Mouse (Mus musculus): Measurements from ENCODE around the gene Lpp.

Lpp gene

DNA sequence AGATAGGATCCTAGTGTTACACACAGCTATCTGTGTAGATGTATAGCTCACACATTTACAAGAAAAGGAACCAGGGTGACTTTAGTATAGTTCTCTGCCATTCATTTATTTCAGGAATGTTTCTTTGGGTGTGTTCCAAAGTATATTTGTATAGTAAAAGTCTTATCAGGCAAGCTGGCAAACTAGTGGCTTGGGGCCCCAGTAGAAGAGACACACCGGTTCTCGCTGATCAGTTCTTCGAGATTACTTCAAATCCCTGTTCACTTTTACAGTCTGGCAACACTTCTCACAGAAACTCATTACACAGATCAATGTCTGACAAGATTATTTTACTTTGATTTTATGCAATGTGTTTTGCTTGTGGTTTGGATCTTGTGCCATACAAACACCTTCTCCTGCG lies 408.0 kb downstream of the Lpp start:
- DNase-seq (ENCODE audit: low spot score in 2 of 2): no peak

GRCm38 (mm10) chr16:24801780-24802179 lies 408.5 kb downstream of the Lpp start:
- DNase-seq (ENCODE audit: low spot score in 2 of 2): no peak

GRCm38 (mm10) chr16:24806093-24806492 lies 412.8 kb downstream of the Lpp start:
- no peak for DNase-seq (ENCODE audit: low spot score in 2 of 2)

GRCm38 (mm10) chr16:24807565-24807964 lies 414.3 kb downstream of the Lpp start:
- no peak for DNase-seq (ENCODE audit: low spot score in 2 of 2)

DNA sequence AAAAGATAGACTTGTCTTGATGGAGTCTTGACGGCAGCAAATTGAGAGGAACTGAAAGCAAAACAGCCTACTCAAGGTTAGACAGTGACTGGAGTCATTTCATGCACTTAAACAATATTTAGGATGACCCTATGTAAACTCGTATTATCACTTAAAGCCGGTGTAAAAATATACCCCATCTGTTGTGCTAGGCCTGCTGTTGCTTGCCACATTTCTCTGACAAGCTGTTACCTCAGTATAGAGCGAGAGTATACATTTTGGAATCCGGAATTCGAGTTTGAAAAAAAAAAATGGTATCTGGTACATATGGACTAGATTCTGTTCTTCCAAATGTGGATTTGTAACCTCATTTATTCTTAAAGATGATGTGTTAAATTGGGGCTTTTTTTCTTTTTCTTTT lies 416.5 kb downstream of the Lpp start:
- no peak for DNase-seq (ENCODE audit: low spot score in 2 of 2)

DNA sequence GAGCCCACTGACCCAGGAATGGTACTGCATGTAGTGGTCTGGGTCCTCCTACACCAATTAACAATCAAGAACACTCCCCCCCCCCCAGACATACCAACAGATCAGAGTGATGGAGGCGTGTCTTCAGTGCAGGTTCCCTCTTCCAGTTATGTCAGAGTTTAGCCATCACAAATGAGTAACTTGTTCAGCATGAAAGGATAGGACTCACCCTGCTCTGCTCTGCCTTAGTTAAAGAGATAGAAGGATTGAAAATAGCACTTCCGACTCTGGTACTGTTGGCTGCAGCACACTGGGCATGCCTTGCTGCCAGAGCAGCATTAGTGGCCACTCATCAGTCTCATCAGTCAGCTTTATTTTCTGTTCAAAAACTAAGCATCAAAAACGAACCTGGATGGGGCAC lies 423.3 kb downstream of the Lpp start:
- no peak for DNase-seq (ENCODE audit: low spot score in 2 of 2)

- DNase-seq (ENCODE audit: low spot score in 2 of 2): no peak
Measured at GRCm38 (mm10) chr16:24817381-24817780, 424.1 kb downstream of the Lpp start.

- no peak for DNase-seq (ENCODE audit: low spot score in 2 of 2)
Measured at GRCm38 (mm10) chr16:24819127-24819526, 425.8 kb downstream of the Lpp start.

- no peak for DNase-seq (ENCODE audit: low spot score in 2 of 2)
Measured at GRCm38 (mm10) chr16:24822182-24822875, 429.0 kb downstream of the Lpp start.

DNA sequence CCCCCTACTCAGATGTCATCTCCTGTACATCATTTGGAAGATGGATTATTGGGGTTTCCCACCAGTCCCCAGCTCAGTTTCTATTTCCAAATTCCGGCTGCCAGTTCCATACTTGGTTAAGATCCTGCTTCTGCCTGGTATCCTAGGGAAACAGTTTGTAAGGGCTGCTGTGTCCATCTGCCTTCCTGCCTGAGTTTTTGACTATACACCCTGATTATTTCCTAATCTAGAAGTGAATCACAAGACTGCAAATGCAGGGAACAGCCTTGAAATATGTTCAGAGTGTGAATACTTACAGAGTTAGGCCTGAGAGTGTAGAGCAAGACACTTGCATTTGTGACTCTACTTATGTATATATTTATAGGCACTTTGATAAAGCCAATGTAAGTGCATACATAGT lies 429.6 kb downstream of the Lpp start:
- DNase-seq (ENCODE audit: low spot score in 2 of 2): no peak

DNA sequence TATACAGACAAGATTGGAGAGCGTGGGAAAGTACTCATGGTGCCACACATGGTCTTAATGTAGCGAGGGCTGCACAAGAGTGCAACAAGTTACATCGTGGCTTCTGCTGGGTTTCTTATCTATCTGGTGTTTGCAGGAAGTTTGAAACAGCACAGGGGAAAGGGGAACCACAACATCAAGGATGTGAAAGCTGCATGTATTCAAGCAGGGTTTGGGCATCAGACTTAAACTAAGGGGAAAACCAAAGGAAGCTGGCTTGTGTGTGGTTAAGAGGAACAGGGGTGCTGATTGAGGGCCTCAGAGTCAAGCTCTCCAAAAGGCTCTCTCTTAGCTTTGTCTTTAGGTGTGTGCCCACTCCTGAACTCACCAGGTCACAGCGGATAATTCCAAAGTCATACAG lies 433.1 kb downstream of the Lpp start:
- DNase-seq (ENCODE audit: low spot score in 2 of 2): no peak

DNA sequence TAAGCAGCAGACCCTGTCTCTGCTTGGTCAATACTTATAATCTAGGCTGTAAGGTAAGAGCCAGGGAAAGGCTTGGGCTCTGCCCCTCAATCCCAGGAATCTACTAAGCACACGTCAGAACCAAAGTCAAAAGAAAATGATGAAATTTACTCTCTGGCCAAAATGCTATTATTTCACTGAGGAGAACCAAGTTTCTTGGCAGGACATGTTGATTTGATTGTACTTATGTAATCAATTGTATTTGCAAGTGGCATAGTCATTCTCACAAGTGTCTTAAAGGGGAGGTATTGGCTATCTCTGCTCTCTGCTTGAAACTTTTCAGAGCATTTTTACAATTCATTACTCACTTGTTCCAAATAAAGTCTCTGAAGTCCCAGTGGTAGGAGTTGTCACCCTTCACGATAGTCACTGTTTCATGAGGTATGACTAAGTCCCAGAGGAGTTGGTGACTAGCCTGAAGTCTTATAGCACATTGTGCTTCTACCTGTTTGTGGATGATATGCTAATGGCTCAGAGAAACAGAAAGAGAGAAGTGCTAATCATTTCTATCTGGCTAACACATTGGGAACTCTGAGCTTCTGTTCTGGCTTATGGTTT lies 435.0 kb downstream of the Lpp start:
- no peak for DNase-seq (ENCODE audit: low spot score in 2 of 2)

GRCm38 (mm10) chr16:24829860-24830259 lies 436.6 kb downstream of the Lpp start:
- DNase-seq (ENCODE audit: low spot score in 2 of 2): no peak

- no peak for DNase-seq (ENCODE audit: low spot score in 2 of 2)
Measured at GRCm38 (mm10) chr16:24830939-24831338, 437.6 kb downstream of the Lpp start.

DNA sequence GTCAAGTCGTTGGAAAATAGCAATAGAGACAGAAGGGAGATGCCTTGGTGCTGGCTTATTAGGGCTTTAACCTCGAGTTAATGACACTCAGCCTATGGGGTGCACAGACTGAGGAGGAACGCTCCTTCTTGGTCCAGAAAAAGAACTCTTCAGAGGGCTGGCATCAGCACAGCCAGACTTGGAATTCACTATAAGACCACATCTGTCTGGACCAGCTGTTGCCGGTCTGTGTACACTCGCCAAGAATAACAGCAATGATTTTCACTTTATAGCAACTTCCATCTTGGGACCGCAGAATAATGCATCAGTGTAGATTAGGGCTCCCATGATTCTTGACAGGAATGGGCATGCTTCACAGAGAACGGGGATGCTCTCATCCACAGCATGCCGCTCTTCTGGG lies 439.9 kb downstream of the Lpp start:
- DNase-seq (ENCODE audit: low spot score in 2 of 2): no peak

GRCm38 (mm10) chr16:24834536-24834935 lies 441.2 kb downstream of the Lpp start:
- DNase-seq (ENCODE audit: low spot score in 2 of 2): no peak

- no peak for DNase-seq (ENCODE audit: low spot score in 2 of 2)
Measured at GRCm38 (mm10) chr16:24836550-24836949, 443.2 kb downstream of the Lpp start.

GRCm38 (mm10) chr16:24839018-24839417 lies 445.7 kb downstream of the Lpp start:
- DNase-seq (ENCODE audit: low spot score in 2 of 2): no peak

DNA sequence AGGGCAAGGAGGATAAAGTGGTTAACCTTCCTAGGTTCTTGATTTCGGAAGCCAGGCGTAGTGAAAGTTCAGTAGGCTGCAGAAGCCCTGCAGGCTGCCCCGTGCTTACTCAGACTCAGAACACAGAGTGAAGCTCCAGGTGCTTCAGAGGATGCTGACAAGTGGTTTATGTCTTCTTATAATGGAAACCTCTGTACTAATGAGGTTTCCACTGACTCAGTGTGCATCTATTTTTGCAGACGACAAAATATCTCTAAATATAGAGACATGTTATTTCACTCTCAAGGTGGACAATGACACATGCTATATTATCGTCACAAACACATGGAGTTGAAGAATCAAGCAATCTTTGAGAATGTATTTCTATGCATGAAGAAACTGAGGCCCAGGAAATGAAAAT lies 446.8 kb downstream of the Lpp start:
- no peak for DNase-seq (ENCODE audit: low spot score in 2 of 2)

GRCm38 (mm10) chr16:24846141-24846540 lies 452.8 kb downstream of the Lpp start:
- DNase-seq (ENCODE audit: low spot score in 2 of 2): no peak

DNA sequence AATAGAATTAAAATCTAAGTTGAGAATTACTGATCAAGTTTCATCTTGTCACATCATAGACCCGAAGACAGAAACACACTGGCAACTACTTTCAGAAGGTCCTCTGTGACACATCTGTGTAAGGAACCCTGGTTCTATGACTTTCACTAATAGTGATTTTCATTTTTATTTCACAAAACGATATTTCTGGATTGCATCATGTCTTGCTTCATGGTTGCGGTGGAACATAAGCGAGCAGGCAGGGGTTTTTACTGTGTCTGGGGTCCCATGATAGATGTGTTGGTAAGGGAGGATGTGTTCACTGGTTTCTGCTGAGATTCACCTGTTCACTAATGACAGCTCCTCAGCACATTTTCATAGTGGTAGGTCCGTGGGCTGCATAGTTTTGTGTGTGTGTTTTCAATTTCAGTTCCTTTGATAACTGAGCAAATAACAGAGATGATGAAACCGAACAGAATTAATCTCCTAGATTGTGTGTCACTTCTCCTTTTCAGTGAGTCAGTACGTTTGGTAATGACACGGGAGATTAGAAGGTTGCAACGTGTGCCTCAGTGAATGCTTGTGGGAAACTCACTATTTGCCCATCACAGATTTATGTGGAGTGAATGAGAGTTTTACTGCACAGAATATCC lies 466.3 kb downstream of the Lpp start:
- no peak for DNase-seq (ENCODE audit: low spot score in 2 of 2)

- no peak for DNase-seq (ENCODE audit: low spot score in 2 of 2)
Measured at GRCm38 (mm10) chr16:24860445-24860844, 467.1 kb downstream of the Lpp start.

GRCm38 (mm10) chr16:24861374-24861773 lies 468.1 kb downstream of the Lpp start:
- DNase-seq (ENCODE audit: low spot score in 2 of 2): no peak

All from urinary bladder, postnatal 4 days (tissue).